Mouse (Mus musculus): ENCODE data around the gene Tmem56. TPM values are rescaled to one million over a fixed set of nuclear protein-coding genes. Genes with fewer than 3 reads are reported as not detected.

Gene Tmem56
- polyA plus RNA-seq (2015; fragmentation: Nextera tagmentation; extraction: Ambion mirVana), result 1.3 and 1.5 TPM in 2 replicates

- H3K9ac ChIP-seq, result no peak within 1 kb of the TSS
- H3K27ac ChIP-seq, result no peak within 1 kb of the TSS
- H3K36me3 ChIP-seq, result no peaks in the 10 kb centered on the region
- no peak within 1 kb of the TSS for H3K4me3 ChIP-seq
- H3K27me3 ChIP-seq, result no peaks in the 10 kb centered on the region
- ATAC-seq (ENCODE audit: low FRiP score), result no peak
- 93% methylated on average over 4 of the region's 4 CpGs for WGBS
- H3K4me1 ChIP-seq (replicated peaks), result no peaks in the 10 kb centered on the region
- H3K4me2 ChIP-seq, result no peak within 1 kb of the TSS
- no peaks in the 10 kb centered on the region for H3K9me3 ChIP-seq
These were observed at the start of gene Tmem56 for GRCm38 (mm10) chr3:121282998-121283397. TSS of gene Tmem56 (minus strand) at chr3:121283098.

GRCm38 (mm10) chr3:121330244-121330646 lies 47.3 kb upstream of the Tmem56 start:
- WGBS, result 76% methylated on average over 7 of the region's 7 CpGs
- ATAC-seq (ENCODE audit: low FRiP score), result no peak
- Histone ChIP-seq H3K4me1 (replicated peaks) (0 out of 2 replicates have a peak, but pooled peaks cover 2% of the 10 kb centered on the region), H3K36me3 (no peaks in the 10 kb centered on the region), H3K27me3 (no peaks in the 10 kb centered on the region), H3K27ac (no peak overlapping the region), H3K4me3 (no peak overlapping the region), H3K9me3 (no peaks in the 10 kb centered on the region), H3K4me2 (no peak overlapping the region), H3K9ac (no peak overlapping the region)

- Histone ChIP-seq H3K9me3 (no peaks in the 10 kb centered on the region), H3K4me3 (no peak overlapping the region), H3K9ac (no peak overlapping the region), H3K27ac (no peak overlapping the region), H3K4me1 (replicated peaks) (0 out of 2 replicates have a peak, but pooled peaks cover 2% of the 10 kb centered on the region), H3K4me2 (no peak overlapping the region), H3K27me3 (no peaks in the 10 kb centered on the region), H3K36me3 (no peaks in the 10 kb centered on the region)
- 74% methylated on average over 10 of the region's 10 CpGs for WGBS
- no peak for ATAC-seq (ENCODE audit: low FRiP score)
These were observed 46.7 kb upstream of the Tmem56 start for GRCm38 (mm10) chr3:121329647-121330046.

GRCm38 (mm10) chr3:121327406-121327805 lies 44.5 kb upstream of the Tmem56 start:
- Histone ChIP-seq H3K9me3 (no peaks in the 10 kb centered on the region), H3K36me3 (peaks cover 4% of the 10 kb centered on the region; the same call in 1 of the 2 replicates), H3K27me3 (no peaks in the 10 kb centered on the region), H3K27ac (no peak overlapping the region; the same call in 1 of the 2 replicates), H3K4me1 (replicated peaks) (no peaks in the 10 kb centered on the region), H3K9ac (no peak overlapping the region), H3K4me3 (no peak overlapping the region), H3K4me2 (no peak overlapping the region)
- no peak for ATAC-seq (ENCODE audit: low FRiP score)
- 71% methylated on average over 5 of the region's 5 CpGs for WGBS

GRCm38 (mm10) chr3:121323371-121323770 lies 40.5 kb upstream of the Tmem56 start:
- no peak for ATAC-seq (ENCODE audit: low FRiP score)
- 98% methylated on average over 15 of the region's 15 CpGs for WGBS

GRCm38 (mm10) chr3:121320896-121321295 lies 38.0 kb upstream of the Tmem56 start:
- H3K4me3 ChIP-seq, result no peak overlapping the region
- ATAC-seq (ENCODE audit: low FRiP score), result no peak
- H3K4me1 ChIP-seq (replicated peaks), result no peaks in the 10 kb centered on the region
- WGBS, result 89% methylated on average over 1 of the region's 1 CpGs
- H3K27me3 ChIP-seq, result no peaks in the 10 kb centered on the region
- H3K4me2 ChIP-seq, result no peak overlapping the region
- H3K9ac ChIP-seq, result no peak overlapping the region
- H3K9me3 ChIP-seq, result no peaks in the 10 kb centered on the region
- peaks cover 11% of the 10 kb centered on the region; the same call in 1 of the 2 replicates for H3K36me3 ChIP-seq
- no peak overlapping the region for H3K27ac ChIP-seq

More at GRCm38 (mm10) chr3:121323371-121323770, 40.5 kb upstream of the Tmem56 start:
- Histone ChIP-seq H3K4me3 (no peak overlapping the region), H3K27ac (no peak overlapping the region), H3K27me3 (no peaks in the 10 kb centered on the region), H3K9me3 (no peaks in the 10 kb centered on the region), H3K4me1 (replicated peaks) (no peaks in the 10 kb centered on the region), H3K36me3 (peaks cover 4% of the 10 kb centered on the region; the same call in 1 of the 2 replicates), H3K9ac (no peak overlapping the region), H3K4me2 (no peak overlapping the region)

GRCm38 (mm10) chr3:121319906-121320305 lies 37.0 kb upstream of the Tmem56 start:
- Histone ChIP-seq H3K36me3 (peaks cover 12% of the 10 kb centered on the region; the same call in 1 of the 2 replicates), H3K4me3 (no peak overlapping the region), H3K4me2 (no peak overlapping the region), H3K27me3 (no peaks in the 10 kb centered on the region), H3K27ac (no peak overlapping the region), H3K9ac (no peak overlapping the region), H3K9me3 (no peaks in the 10 kb centered on the region), H3K4me1 (replicated peaks) (no peaks in the 10 kb centered on the region)
- 96% methylated on average over 6 of the region's 6 CpGs for WGBS
- ATAC-seq (ENCODE audit: low FRiP score), result no peak

GRCm38 (mm10) chr3:121315498-121315897 lies 32.6 kb upstream of the Tmem56 start:
- H3K27ac ChIP-seq, result no peak overlapping the region
- H3K27me3 ChIP-seq, result no peaks in the 10 kb centered on the region
- H3K9ac ChIP-seq, result no peak overlapping the region
- no peaks in the 10 kb centered on the region for H3K9me3 ChIP-seq
- 96% methylated on average over 7 of the region's 7 CpGs for WGBS
- peaks cover 7% of the 10 kb centered on the region; the same call in 1 of the 2 replicates for H3K36me3 ChIP-seq
- ATAC-seq (ENCODE audit: low FRiP score), result no peak
- H3K4me3 ChIP-seq, result no peak overlapping the region
- H3K4me2 ChIP-seq, result no peak overlapping the region
- H3K4me1 ChIP-seq (replicated peaks), result peaks cover 9% of the 10 kb centered on the region; the same call in 1 of the 2 replicates

GRCm38 (mm10) chr3:121314149-121314548 lies 31.3 kb upstream of the Tmem56 start:
- H3K4me3 ChIP-seq, result no peak overlapping the region
- no peaks in the 10 kb centered on the region for H3K9me3 ChIP-seq
- no peak overlapping the region for H3K27ac ChIP-seq
- H3K36me3 ChIP-seq, result peaks cover 7% of the 10 kb centered on the region; the same call in 1 of the 2 replicates
- H3K4me1 ChIP-seq (replicated peaks), result peaks cover 9% of the 10 kb centered on the region; the same call in 1 of the 2 replicates
- no peaks in the 10 kb centered on the region for H3K27me3 ChIP-seq
- WGBS, result 95% methylated on average over 6 of the region's 6 CpGs
- H3K4me2 ChIP-seq, result no peak overlapping the region
- ATAC-seq (ENCODE audit: low FRiP score), result no peak
- no peak overlapping the region for H3K9ac ChIP-seq

GRCm38 (mm10) chr3:121312979-121313378 lies 30.1 kb upstream of the Tmem56 start:
- Histone ChIP-seq H3K9ac (no peak overlapping the region), H3K4me2 (no peak overlapping the region), H3K36me3 (peaks cover 7% of the 10 kb centered on the region; the same call in 1 of the 2 replicates), H3K4me1 (replicated peaks) (peaks cover 12% of the 10 kb centered on the region; the same call in 1 of the 2 replicates), H3K27ac (no peak overlapping the region), H3K27me3 (no peaks in the 10 kb centered on the region), H3K4me3 (no peak overlapping the region), H3K9me3 (no peaks in the 10 kb centered on the region)
- no peak for ATAC-seq (ENCODE audit: low FRiP score)
- 67% methylated on average over 9 of the region's 9 CpGs for WGBS

GRCm38 (mm10) chr3:121312426-121312825 lies 29.5 kb upstream of the Tmem56 start:
- Histone ChIP-seq H3K4me2 (no peak overlapping the region), H3K9ac (no peak overlapping the region), H3K27me3 (no peaks in the 10 kb centered on the region), H3K4me1 (replicated peaks) (peaks cover 12% of the 10 kb centered on the region; the same call in 1 of the 2 replicates), H3K27ac (no peak overlapping the region), H3K36me3 (peaks cover 7% of the 10 kb centered on the region; the same call in 1 of the 2 replicates), H3K9me3 (no peaks in the 10 kb centered on the region), H3K4me3 (no peak overlapping the region)
- WGBS, result 83% methylated on average over 6 of the region's 6 CpGs
- ATAC-seq (ENCODE audit: low FRiP score), result no peak

- Histone ChIP-seq H3K4me2 (no peak overlapping the region), H3K4me3 (no peak overlapping the region), H3K36me3 (no peaks in the 10 kb centered on the region; the same call in 1 of the 2 replicates), H3K4me1 (replicated peaks) (peaks cover 12% of the 10 kb centered on the region; the same call in 1 of the 2 replicates), H3K27me3 (no peaks in the 10 kb centered on the region), H3K9ac (no peak overlapping the region), H3K9me3 (no peaks in the 10 kb centered on the region), H3K27ac (no peak overlapping the region)
- no peak for ATAC-seq (ENCODE audit: low FRiP score)
- 90% methylated on average over 16 of the region's 16 CpGs for WGBS
These were observed 27.2 kb upstream of the Tmem56 start for GRCm38 (mm10) chr3:121309896-121310714.
